Mouse (Mus musculus): ENCODE measurements around the gene Mymx.

- no peak for TF ChIP-seq CTCF (IDR thresholded peaks at IDR 0.05; ENCODE audit: low read depth, low read length)
- no peak for TF ChIP-seq GATA1 (IDR thresholded peaks at IDR 0.05; ENCODE audit: borderline replicate concordance, low read length)
- no peak for TF ChIP-seq GATA2 (IDR thresholded peaks at IDR 0.05; ENCODE audit: borderline replicate concordance, low read depth, low read length)
- no peak for TF ChIP-seq POLR2AphosphoS5 (IDR thresholded peaks at IDR 0.05; ENCODE audit: insufficient replicate concordance, low read depth, low read length)
Observed at GRCm38 (mm10) chr17:45557246-45557824, 44.6 kb downstream of the Mymx start.

Measured in G1E (cell line).